Mouse (Mus musculus) G1E (cell line): ENCODE measurements around the gene Ccdc151.

Experiments used
- CTCF ChIP-seq: IDR thresholded peaks from 2 replicates; pipeline ENCODE4 v1.5.1; 2012; ENCODE audit warnings: low read depth, low read length, inconsistent platforms, mixed read lengths
- GATA1 ChIP-seq: IDR thresholded peaks from 2 replicates; pipeline ENCODE4 v1.6.1; 2012; ENCODE audit warnings: borderline replicate concordance, low read length, inconsistent platforms, mixed read lengths
- TAL1 ChIP-seq: conservative IDR thresholded peaks from 2 replicates; pipeline ENCODE4 v1.6.1; 2012; ENCODE audit warnings: low read depth, low read length, inconsistent platforms, mixed read lengths

- TF ChIP-seq TAL1 (no peak), CTCF (no peak), GATA1 (no peak)
These were observed 33.0 kb upstream of the Ccdc151 start for GRCm38 (mm10) chr9:22035300-22036044.
